Mouse (Mus musculus): ENCODE measurements around the gene Eif3a. TPM values are rescaled to one million over a fixed set of nuclear protein-coding genes. Genes with fewer than 3 reads are reported as not detected.

Eif3a gene
- polyA plus RNA-seq, 2 experiments: 122 to 163 TPM

GRCm38 (mm10) chr19:60788214-60788960 lies 2.1 kb downstream of the Eif3a start:
- ATAC-seq (ENCODE audit: low FRiP score, low read depth) (no peak), DNase-seq (ENCODE audit: low spot score) (no peak)
- Histone ChIP-seq H3K27ac (replicated peaks; ENCODE audit: low read depth, low read length) (no peak overlapping the region), H3K36me3 (ENCODE audit: control insufficient read depth, insufficient read depth, low read length) (0 out of 2 replicates have a peak, but pooled peaks cover 3% of the 10 kb centered on the region), H3K27me3 (ENCODE audit: control insufficient read depth, insufficient read depth, low read length) (no peaks in the 10 kb centered on the region), H3K4me3 (replicated peaks; ENCODE audit: low read length) (peak overlapping the region; percentile 99), H3K4me1 (ENCODE audit: control insufficient read depth, insufficient read depth, low read length) (peaks cover 16% of the 10 kb centered on the region), H3K9me3 (ENCODE audit: control insufficient read depth, low read length) (no peaks in the 10 kb centered on the region), H3K4me2 (replicated peaks; ENCODE audit: low read depth, low read length, severe bottlenecking) (peak overlapping the region; percentile 49), H3K9ac (ENCODE audit: low read depth, low read length, severe bottlenecking) (peak overlapping the region; percentile 31)
- WGBS: 41% methylated on average over 6 of the region's 6 CpGs
- TF ChIP-seq POLR2A (IDR thresholded peaks at IDR 0.05; ENCODE audit: borderline replicate concordance, extremely low read depth, insufficient read depth, insufficient read length): no peak

DNA sequence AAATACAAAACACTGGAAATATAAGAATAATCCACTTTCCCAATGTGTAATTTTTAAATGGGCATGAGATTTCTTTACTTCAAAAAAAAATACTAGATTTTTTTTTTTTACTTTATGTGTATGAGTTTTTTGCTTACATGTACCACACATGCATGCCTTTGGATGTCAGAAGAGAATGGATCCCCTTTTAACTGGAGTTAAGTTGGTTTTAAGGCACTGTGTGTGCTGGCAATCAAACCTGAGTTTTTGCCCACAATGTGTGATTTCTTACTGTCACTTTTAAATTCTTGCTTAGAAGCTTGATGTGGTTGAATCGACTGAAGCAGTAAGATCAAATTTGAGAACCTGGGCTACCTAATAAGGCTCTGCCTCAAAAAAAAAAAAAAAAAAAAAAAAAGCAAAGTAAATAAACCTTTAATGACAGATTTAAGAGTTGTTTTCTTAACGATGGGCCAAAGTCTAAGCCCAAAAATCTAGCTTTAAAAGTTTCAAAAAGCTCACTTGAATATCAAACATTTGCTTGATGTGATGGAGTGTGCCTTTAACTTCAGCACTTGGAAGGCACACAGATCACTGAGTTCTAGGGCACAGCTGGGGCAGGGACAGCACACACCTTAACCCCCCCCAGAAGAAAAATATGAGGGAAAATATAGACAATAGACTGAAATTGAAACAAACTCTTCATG lies 2.9 kb downstream of the Eif3a start:
- ATAC-seq (ENCODE audit: low FRiP score, low read depth) (no peak), DNase-seq (ENCODE audit: low spot score) (no peak)
- no peak overlapping the region for H3K9ac ChIP-seq (ENCODE audit: low read depth, low read length, severe bottlenecking)
- H3K4me2 ChIP-seq (replicated peaks; ENCODE audit: low read depth, low read length, severe bottlenecking): peak overlapping the region; percentile 24; the same call in 1 of the 2 replicates
- WGBS: 38% methylated on average over 2 of the region's 2 CpGs
- no peak overlapping the region for H3K27ac ChIP-seq (replicated peaks; ENCODE audit: low read depth, low read length)
- TF ChIP-seq POLR2A (IDR thresholded peaks at IDR 0.05; ENCODE audit: borderline replicate concordance, extremely low read depth, insufficient read depth, insufficient read length): no peak
- no peaks in the 10 kb centered on the region for H3K9me3 ChIP-seq (ENCODE audit: control insufficient read depth, low read length)
- H3K36me3 ChIP-seq (ENCODE audit: control insufficient read depth, insufficient read depth, low read length): 0 out of 2 replicates have a peak, but pooled peaks cover 3% of the 10 kb centered on the region
- no peaks in the 10 kb centered on the region for H3K27me3 ChIP-seq (ENCODE audit: control insufficient read depth, insufficient read depth, low read length)
- H3K4me3 ChIP-seq (replicated peaks; ENCODE audit: low read length): no peak overlapping the region
- peaks cover 20% of the 10 kb centered on the region for H3K4me1 ChIP-seq (ENCODE audit: control insufficient read depth, insufficient read depth, low read length)

GRCm38 (mm10) chr19:60784712-60785111 lies 5.7 kb downstream of the Eif3a start:
- Histone ChIP-seq H3K36me3 (ENCODE audit: control insufficient read depth, insufficient read depth, low read length) (peaks cover 25% of the 10 kb centered on the region), H3K4me3 (replicated peaks; ENCODE audit: low read length) (no peak overlapping the region), H3K9ac (ENCODE audit: low read depth, low read length, severe bottlenecking) (no peak overlapping the region), H3K4me1 (ENCODE audit: control insufficient read depth, insufficient read depth, low read length) (peaks cover 20% of the 10 kb centered on the region), H3K27ac (replicated peaks; ENCODE audit: low read depth, low read length) (no peak overlapping the region), H3K4me2 (replicated peaks; ENCODE audit: low read depth, low read length, severe bottlenecking) (no peak overlapping the region), H3K27me3 (ENCODE audit: control insufficient read depth, insufficient read depth, low read length) (no peaks in the 10 kb centered on the region), H3K9me3 (ENCODE audit: control insufficient read depth, low read length) (no peaks in the 10 kb centered on the region)
- no peak for TF ChIP-seq POLR2A (IDR thresholded peaks at IDR 0.05; ENCODE audit: borderline replicate concordance, extremely low read depth, insufficient read depth, insufficient read length)
- WGBS: 74% methylated on average over 1 of the region's 1 CpGs
- DNase-seq (ENCODE audit: low spot score) (no peak), ATAC-seq (ENCODE audit: low FRiP score, low read depth) (no peak)

- Histone ChIP-seq H3K27me3 (ENCODE audit: control insufficient read depth, insufficient read depth, low read length) (no peaks in the 10 kb centered on the region), H3K27ac (replicated peaks; ENCODE audit: low read depth, low read length) (no peak overlapping the region), H3K4me1 (ENCODE audit: control insufficient read depth, insufficient read depth, low read length) (peaks cover 16% of the 10 kb centered on the region; the same call in 1 of the 2 replicates), H3K4me2 (replicated peaks; ENCODE audit: low read depth, low read length, severe bottlenecking) (no peak overlapping the region), H3K4me3 (replicated peaks; ENCODE audit: low read length) (no peak overlapping the region), H3K9ac (ENCODE audit: low read depth, low read length, severe bottlenecking) (no peak overlapping the region), H3K9me3 (ENCODE audit: control insufficient read depth, low read length) (no peaks in the 10 kb centered on the region), H3K36me3 (ENCODE audit: control insufficient read depth, insufficient read depth, low read length) (peaks cover 44% of the 10 kb centered on the region)
- no peak for DNase-seq (ENCODE audit: low spot score)
- no peak for TF ChIP-seq POLR2A (IDR thresholded peaks at IDR 0.05; ENCODE audit: borderline replicate concordance, extremely low read depth, insufficient read depth, insufficient read length)
- WGBS: 86% methylated on average over 3 of the region's 3 CpGs
- no peak for ATAC-seq (ENCODE audit: low FRiP score, low read depth)
These were observed 8.4 kb downstream of the Eif3a start for GRCm38 (mm10) chr19:60782034-60782433.

DNA sequence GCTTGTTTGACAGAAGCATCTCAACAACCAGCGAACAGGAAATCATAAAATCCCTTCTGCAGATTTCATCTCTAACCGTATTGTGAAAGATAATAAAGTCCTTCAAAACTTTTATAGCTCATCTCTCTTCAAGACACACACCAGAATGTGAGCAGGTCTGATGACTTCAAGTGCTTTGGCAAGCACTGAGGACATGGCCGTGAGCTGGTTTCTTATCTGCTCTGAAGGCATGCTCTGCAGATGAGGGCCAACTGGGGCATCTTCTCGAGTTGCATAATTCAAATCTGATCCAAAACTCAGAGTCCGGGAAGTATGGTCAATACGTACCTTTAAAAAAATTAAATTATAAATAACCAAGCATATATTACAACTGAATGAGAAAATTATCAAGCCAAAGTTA lies 17.1 kb downstream of the Eif3a start:
- H3K9ac ChIP-seq (ENCODE audit: low read depth, low read length, severe bottlenecking): no peak overlapping the region
- no peak for TF ChIP-seq POLR2A (IDR thresholded peaks at IDR 0.05; ENCODE audit: borderline replicate concordance, extremely low read depth, insufficient read depth, insufficient read length)
- no peak overlapping the region for H3K27ac ChIP-seq (replicated peaks; ENCODE audit: low read depth, low read length)
- no peak overlapping the region for H3K4me3 ChIP-seq (replicated peaks; ENCODE audit: low read length)
- peaks cover 91% of the 10 kb centered on the region for H3K36me3 ChIP-seq (ENCODE audit: control insufficient read depth, insufficient read depth, low read length)
- no peak overlapping the region for H3K4me2 ChIP-seq (replicated peaks; ENCODE audit: low read depth, low read length, severe bottlenecking)
- 88% methylated on average over 6 of the region's 6 CpGs for WGBS
- ATAC-seq (ENCODE audit: low FRiP score, low read depth) (no peak), DNase-seq (ENCODE audit: low spot score) (no peak)
- no peaks in the 10 kb centered on the region for H3K9me3 ChIP-seq (ENCODE audit: control insufficient read depth, low read length)
- no peaks in the 10 kb centered on the region for H3K4me1 ChIP-seq (ENCODE audit: control insufficient read depth, insufficient read depth, low read length)
- no peaks in the 10 kb centered on the region for H3K27me3 ChIP-seq (ENCODE audit: control insufficient read depth, insufficient read depth, low read length)

Measured in limb, embryonic 14.5 days (tissue).